Mouse (Mus musculus) NIH3T3 (cell line): ENCODE measurements around the gene Stac2.

ENCODE experiments used
- DNase-seq: peaks from one replicate; pipeline ENCODE4 v3.0.0-alpha.2; 2012; ENCODE audit warnings: low read depth

Gene Stac2

DNA sequence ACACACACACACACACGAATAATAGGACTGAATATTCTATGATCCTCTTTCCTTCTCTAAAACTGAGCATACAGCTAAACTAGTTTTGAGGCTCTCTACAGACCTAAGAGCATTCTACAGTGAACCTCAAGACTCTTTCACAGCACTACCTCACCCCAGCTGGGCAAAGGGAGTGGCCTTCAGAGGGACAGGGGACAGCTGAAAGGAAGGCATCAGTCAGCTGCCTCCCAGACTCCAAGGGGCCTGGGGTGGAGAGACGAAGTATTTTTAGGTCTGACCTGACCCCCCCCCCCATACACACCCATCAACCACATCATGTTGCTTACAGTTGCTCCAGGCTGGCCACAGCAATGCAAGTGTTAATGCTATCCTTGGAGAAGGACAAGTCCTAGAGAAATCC is 32.1 kb downstream of the Stac2 start:
- no peak for DNase-seq

DNA sequence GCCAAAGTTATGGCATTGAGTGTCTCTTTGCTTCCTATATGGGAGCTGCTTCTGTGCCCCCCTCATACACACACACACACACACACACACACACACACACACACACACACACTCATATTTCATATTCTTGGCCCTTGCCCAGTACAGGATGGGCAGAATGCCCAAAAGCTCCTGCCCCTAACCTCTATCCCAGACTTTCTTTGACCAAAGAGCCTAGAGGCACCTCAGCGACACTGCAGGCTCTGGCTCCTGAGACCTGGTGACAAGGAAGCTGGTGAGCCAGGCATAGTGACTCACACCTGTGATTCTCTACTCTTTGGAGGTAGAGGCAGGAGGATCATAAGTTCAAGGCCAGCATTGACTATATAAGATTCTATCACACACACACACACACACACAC is 32.6 kb downstream of the Stac2 start:
- peak; percentile 56 for DNase-seq

DNA sequence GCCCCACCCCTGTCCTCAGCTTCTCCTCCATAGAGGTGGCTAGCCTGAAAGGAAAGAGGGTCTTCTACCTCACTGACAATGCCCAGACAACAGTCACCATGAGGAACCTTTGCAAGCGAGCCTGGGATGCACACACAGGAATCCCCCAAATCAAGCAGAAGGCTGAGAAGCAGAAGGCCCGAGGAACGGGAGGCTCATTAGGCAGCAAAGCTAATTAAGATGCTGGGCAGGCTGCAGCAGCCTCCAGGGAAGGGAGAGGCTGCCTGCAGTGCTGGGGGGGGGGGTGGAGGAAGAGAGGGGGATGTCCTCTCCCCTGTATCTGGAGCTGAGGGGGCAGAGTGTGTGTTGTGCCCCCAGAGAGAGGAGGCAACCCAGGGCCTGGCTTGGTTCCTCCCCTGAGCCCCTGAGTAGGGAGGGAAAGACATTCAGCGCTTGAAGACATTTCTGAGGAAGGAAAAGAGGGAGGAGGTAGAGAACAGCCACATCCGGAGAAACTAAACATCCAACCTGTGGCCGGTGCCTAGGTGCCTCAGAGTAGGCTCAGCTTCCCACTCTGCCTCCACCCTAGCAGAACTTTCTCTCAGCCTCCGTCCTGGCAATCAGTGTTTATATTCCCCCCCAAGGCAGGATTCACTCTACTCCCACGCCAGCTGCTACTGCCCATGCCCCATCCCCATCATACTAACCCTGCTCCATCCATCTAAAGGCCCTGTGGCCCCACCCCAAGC is 33.2 kb downstream of the Stac2 start:
- DNase-seq, result no peak

DNA sequence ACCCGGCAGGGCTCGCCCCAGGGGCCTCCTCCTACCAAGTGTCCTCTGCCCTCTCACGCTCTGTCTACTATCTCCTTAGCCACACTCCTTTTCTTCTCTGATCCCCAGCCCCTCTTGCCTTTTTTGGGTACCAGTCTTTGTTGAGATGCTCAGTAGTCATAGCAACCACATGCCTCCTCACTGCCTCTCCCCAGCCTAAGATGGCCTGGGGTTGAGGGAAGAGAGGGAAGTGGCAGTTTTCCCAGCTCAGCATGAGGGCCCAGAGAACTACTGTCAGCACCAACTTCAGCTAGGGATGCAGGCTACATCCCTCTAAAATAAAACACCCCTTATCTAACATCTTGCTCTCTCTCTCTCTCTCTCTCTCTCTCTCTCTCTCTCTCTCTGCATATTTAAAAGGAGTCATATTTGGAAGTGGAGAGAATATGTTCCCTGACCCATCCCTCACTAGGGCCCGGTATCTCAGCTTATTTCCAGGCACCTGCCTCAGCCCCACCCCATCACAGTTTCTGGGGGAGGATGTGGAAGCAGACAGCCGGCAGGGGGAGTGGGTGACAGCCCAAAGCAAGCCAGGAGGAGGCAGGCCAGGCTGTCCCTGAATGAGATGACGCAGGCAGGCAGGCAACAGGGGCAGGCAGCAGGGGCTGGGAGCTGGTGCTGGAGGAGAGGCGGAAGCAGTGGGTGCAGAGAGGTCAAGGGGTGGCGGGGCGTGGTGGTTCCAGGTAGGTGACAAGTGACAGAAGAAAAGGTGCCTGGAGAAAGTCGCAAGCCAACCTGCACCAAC is 34.2 kb downstream of the Stac2 start:
- DNase-seq, result no peak

DNA sequence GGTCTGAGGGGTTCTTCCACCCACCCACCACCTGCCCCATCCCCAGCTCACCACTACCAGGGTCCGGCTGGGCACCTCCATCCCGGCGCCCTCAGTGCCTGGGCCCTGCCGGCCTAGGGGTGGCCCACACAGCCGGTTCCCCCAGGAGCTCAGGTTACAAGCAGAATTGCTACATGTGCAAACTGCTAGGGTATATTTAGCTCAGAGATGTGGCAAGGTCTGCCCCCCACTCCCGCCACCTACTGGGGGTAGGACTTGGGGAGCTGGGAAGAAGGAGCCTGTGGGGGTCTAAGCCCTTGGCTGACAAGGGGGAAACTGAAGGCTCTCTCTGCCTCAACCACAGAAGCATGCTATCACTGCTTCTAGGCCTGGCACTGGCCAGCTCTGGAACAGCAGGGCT is 35.0 kb downstream of the Stac2 start:
- no peak for DNase-seq

DNA sequence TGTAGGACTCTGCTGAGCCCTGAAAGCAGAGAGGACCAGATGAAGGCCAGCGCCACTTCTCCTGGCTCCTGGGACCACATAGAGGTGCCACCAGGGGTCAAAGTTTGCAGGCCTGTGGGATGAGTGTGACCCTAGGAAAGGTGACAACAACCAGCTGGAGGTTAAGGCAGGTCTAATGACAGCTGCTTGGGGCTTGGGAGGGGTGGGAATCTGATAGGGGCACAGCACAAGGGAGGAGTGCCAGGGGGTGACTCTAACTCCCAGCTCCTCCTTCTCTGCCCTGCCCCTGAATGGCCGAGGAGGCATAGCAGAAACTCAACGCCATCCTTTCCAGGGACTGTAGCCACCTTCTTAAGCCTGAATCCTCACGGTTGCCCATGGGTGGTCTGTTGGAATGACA is 36.4 kb downstream of the Stac2 start:
- DNase-seq, result no peak

DNA sequence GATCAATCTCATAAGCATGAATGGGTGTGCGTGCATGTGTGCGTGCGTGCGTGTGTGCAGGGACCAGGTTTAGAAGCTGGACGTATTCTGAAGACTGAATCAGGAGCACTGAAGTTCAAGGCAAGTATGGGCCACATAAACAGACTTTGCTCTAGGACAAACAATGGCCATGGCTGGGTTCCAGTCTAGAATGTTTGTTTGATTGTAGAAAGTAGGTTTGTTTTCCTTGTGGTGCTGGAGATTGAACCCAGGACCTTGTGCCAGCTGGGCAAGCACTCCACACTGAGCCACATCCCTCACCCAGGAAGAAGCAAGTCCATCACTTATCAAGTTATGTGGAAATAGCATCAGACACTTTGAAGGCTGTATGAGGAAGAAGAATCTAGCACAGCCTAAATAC is 37.1 kb downstream of the Stac2 start:
- no peak for DNase-seq

DNA sequence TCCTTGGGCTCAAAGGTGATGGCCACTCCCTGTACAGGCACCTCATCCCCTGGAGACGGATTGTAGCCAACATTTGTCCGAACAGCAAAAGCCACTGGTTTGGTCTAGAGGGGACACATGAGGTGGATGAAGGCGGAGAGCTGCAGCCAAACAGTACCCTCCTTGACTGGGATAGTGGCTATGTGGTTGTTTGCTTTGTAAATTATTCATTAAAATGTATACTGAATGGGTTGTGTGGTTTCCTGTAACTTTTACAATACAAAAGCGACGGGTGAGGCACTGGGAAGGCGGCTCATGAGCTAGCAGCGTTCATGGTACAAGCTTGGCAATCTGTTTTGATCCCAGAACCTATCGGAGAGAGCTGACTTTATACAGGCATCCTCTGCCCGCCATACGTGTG is 40.4 kb downstream of the Stac2 start:
- DNase-seq, result no peak

DNA sequence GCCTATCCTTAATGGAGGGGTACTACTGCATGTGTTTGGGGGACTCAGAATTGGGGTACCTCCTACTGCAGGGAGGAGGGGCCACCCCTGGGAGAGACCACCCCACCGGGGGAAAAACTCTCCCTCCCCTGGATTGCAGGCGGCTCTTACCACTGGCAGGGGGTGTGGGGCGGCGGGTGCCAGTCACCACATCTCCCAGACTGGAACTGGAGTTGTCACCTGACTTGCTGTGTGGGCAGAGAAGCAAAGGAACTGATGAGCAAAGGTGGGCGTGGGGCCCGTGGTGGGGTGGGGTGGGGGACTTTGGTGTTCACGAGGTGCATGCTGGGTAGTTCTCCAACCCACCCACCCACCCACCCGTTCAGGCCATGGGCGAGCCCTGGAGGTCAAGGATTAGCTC is 41.5 kb downstream of the Stac2 start:
- no peak for DNase-seq

DNA sequence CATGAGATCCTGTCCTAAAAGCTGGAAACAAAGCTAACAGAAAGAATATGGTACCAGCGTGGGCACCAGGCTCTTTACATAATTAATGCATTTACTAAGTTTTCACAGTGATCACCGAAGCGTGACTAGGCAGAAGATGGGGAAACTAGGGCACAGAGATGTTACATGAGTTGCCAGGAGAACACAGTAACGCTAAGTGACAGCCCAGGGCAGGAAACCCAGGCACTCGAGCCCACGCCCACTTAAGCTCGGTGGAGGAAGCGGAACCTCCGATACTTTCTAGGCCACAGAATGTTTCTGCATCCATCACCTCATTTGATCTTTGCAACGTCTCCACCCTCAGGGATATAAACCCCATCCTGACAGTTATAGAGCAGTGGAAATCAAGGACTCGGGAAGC is 45.2 kb downstream of the Stac2 start:
- DNase-seq, result no peak

DNA sequence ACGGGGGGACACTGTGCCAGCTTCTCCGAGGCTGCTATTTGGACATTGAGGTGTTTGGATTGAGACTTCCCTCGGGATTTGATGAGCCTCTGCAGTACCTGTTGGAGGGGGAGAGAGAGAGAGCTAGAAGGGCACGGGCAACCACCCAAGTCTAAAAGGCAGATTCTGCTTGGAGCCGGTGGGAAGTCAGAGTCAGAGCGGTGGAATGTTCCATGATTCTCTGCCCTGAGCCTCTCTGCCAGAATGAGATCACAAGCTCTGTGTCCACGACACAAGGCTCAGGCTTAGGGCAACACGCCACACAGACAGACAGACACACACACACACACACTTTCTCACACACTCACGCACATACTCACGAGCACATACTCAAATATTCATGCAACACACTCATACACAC is 47.6 kb downstream of the Stac2 start:
- peak; percentile 88 for DNase-seq

DNA sequence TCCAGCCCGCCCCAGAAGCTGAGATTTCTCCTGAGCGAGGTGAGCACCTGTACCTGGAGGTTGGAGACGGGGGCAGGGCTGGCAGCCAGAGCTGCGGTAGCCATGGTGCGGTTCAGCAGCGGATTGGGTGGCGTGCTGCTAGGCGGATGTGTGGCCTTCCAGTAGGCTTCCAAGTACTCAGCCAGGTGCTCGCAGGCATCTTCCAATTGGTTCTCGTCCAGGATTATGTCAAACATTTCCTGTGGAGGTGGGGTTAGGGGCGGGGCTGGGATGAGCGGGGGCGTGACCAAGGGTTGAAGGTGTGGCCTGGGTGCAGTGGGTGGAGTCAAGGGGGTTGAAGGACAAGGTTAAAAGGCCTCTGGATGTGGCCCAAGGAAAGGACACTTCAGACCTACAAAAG is 48.2 kb downstream of the Stac2 start:
- DNase-seq, result no peak

DNA sequence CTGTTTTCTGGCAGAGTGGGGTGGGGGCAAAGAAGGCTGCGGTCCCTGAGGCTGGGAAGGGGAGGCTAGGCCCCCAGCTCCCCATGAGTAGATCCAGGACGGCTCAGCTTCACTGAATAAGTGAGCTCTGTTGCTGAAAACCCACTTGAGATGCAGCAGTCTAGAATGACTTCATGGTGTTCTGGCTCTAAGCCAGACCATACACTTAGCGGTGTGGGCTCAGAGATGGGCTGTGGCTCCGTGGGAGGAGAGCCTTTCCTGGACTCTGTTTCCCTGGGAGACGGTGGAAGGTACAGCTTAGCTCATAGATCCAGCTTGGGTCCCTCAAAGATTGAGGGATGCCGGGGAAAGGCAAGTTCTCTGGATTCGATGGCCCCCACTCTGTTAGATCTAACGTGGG is 49.1 kb downstream of the Stac2 start:
- DNase-seq, result peak; percentile 52

DNA sequence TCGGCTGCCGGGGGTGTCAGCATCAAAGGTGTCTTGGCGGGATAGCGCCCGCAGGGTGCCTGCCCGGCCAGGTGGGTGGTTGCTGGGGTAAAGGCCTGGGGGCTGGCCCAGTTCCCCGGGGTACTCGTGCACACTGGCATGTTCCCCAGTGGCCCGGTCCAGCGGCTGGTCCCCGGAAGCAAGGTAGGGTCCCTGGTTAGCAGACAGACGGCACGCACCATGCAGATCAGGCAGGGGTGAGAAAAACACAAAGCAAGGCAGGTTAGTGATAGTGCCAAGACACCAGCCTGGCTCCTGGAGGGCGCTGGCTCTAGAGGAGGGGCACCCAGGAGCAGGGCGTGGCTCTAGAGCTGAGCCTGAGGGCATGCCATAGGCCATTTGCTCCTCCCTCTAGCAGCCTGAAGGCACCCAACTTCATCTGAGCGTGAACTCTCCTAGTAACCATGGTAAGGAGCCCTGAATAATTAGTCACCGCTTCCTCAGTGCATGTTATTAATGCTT is 50.0 kb downstream of the Stac2 start:
- no peak for DNase-seq

DNA sequence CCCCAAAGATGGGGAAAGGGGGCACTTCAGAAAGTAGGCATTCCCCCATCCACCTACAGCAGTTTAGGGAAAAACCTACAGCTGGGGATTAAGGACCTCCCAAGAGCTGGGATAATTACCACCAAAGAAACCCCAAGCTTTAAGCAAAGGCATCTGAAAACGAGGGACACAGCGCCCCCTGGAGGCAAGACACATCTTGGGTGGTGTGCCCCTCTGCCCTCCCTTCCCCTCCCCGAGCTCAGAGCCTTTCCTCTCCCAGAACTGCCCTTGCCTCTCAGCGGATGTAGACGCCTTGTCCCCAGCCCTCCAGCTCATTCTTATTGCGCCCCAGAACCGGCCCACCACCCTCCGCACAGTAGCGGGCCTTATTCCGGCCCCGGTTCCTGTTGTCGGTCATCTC is 50.6 kb downstream of the Stac2 start:
- peak; percentile 76 for DNase-seq

DNA sequence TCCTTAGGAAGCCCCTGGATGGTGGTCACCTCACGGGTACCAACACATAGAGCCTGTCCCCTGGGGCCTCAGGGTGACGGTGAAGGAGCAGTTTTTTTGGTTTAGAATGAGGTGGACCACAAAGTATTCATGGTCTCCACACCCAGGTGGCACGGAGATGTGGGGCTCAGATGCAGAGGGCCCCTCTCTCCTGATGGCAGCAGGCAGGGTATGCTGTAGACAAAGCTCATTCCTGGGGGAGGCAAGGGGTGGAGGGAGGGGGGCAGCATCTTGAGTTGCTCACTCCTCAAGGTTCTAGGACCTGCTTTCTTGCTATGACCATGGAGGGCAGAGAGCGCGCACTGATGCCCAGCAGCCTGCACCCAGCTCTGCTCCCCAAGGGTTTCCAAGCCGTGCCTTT is 51.3 kb downstream of the Stac2 start:
- DNase-seq, result no peak

DNA sequence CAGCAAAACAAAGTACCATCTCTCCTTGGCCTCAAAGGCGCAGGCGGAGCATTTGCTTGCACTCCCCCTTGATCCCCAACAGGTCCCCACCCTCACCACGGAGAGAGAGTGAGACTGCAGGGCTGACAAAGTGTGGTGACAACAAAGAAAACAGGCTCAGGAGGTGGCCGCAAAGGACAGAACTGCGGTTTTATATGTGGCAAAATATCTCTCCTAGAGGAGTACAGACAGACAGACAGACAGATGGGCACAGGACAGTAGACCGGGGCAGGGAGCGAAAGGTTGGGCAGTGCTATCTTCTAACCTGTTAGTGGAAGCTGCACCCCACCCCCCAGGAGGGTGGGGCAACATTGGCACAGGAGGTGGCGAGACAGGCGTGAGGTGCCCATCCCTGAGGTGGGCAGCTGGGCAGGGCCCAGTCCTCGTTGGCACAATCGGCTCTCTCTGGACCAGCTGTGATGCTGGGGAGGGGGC is 51.9 kb downstream of the Stac2 start:
- no peak for DNase-seq

DNA sequence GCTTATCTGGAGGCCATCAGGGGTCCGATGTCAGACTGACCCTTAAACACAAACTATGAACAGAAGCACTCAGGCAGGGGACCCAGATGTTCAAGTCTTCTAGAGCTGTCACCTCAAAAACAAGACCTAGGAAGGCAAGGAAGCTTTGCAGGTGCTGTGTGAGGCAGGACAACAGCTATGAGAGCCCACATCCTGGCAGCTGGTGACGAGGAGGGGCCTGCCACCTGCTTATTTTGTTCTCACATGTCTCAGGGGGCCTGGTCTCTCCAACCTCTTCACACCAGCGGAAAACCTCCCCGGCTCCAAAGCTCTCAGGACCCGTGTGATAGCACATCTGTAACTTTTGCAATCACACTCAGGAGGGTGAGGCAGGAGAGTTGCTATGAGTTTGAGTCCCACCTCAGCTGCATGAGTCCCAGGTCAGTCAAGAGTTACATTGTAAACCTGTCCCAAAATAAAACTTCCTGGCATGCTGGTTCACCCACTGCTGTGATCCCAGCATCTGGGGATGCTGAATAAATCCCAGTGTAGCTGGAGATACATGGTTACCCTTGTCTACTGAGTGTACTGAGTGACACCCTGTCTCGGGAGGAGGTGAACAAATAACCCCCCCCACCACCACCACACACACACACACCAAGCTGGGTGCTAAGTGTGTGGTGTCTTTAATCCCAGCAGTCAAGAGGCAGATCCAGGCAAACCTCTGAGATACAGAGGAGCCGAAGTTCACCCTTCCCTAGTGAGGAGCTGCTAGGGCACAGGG is 52.7 kb downstream of the Stac2 start:
- no peak for DNase-seq

DNA sequence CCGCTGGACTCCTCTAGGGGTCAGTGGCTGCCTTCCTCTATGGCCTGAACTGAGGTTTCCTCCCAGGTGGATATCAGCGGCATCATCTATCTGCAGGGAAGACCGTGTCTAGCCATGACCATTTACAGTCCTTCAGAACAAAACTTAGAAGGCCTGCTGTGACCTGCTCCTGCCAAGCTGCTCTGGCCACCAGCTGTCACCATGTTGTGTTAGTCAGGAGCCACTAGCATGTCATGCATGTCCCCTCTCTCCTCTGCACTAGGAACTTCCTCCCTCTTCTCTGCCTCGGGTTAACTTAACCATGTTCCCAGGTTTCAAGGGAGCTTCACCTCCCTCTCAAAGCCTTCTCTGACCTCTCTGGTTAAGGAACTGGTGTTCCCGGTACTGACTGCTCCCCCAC is 53.5 kb downstream of the Stac2 start:
- no peak for DNase-seq

DNA sequence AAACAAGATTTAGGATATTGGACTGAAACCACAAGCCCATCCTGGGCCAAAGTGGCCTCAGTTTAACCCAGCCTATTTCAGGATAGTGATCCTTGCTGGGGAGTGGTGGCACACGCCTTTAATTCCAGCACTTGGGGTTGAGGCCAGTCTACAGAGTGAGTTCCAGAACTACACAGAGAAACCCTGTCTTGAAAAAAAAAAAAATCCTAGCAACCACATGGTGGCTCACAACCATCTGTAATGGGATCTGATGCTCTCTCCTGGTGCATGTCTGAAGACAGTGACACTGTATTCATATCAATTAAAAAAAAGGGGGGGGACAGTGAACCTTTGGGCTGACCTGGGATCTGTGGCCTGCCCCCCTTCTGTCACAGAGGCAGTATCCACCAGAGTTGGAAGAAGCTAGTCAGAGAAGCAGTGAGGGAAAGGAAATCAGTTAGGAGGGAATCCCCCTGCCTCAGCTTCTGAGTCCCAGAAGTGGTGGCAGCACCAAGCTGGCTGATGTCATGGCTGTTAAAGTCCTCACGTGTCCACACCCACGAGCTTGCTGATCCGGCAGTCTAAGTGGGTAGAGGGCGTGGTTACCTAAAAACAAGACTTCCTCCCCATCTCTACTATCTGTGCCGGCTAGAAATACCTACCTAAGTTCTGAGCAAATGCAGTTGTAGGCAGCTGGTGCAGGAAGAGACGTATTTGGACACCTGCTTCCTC is 54.2 kb downstream of the Stac2 start:
- no peak for DNase-seq

DNA sequence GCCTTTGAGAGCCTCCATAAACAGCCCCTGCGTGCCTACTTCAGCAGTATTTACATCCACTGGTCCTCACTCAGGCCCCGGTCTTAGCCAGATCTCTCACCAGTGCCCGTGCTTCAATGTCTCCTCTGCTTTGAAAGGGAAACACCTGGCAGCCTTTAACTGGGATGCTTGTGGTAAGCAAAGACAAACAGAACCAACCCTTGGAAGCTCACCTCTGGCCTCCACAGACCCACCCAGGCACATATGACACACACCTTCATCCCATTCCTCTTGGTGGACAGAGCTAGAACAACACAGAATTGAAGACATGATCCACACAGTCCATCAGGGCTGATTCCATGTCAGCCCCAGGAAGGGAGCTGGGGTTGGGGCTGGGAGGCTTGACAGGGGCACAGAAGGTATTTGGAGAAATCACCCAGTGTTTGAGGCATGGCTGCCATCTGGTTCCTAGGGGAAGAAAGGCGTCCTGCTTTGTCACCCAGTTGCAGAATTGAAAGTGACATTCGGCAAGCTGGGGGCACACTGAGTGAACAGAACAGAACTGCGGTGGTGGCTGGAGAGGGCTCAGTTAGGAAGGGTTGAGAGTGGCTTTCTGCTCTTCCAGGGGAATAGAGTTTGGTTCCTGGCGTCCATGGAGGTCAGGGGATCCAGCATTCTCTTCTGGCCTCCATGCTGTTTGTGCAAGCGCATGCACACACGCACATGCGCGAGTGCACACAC is 55.0 kb downstream of the Stac2 start:
- DNase-seq, result no peak
